Mouse (Mus musculus) CD4-positive helper T cell, adult 2 months (primary cell): ENCODE measurements around the gene Rap1b.

Experiments used
- DNase-seq: peaks from one replicate; pipeline ENCODE4 v3.0.0-alpha.2; 2012; ENCODE audit warnings: low read depth, missing footprints, low spot score

Rap1b gene

DNA sequence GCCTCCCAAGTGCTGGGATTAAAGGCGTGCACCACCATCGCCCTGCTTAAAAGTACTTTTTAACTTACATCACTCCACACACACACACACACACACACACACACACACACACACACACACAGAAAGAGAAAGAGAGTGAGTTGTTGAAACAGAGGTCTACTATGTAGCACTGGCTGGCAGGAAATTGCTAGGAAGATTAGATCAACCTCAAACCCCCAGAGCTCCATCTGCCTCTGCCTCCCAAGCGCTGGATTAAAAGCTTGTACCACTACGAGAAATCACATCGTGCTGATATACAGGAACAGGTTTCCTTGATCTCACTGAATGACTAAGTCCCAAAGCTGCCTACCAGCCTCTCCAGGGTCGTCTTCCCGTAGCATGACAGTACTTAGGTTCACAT is 61.2 kb downstream of the Rap1b start:
- peak; percentile 83 for DNase-seq

DNA sequence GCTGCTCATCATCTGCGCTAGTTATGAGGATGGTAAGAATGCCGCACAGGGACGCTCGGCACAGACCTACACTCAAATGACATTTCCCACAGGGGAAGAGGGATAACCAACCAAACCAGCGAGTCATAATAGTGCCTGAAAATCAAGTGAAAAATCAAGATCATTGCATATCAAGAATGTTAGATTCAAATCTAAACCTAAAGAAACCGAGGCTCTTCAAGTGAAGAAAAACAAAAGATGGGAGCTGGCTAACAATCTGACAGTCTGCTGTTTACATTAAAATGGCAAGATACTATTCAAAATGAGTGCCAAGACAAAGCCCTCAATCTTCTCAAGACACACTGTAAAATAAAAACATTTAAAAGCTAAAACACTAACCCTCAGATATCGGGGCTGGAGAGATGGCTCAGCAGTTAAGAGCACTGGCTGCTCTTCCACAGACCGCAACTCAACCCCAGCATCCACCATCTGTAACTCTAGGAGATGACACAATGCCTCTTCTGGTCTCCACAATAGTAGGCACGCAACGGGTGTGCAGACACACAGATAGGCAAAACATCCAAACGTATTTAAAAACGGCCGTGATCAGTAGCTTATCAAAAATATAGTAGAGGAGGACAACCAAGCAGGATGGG is 61.9 kb downstream of the Rap1b start:
- no peak for DNase-seq

DNA sequence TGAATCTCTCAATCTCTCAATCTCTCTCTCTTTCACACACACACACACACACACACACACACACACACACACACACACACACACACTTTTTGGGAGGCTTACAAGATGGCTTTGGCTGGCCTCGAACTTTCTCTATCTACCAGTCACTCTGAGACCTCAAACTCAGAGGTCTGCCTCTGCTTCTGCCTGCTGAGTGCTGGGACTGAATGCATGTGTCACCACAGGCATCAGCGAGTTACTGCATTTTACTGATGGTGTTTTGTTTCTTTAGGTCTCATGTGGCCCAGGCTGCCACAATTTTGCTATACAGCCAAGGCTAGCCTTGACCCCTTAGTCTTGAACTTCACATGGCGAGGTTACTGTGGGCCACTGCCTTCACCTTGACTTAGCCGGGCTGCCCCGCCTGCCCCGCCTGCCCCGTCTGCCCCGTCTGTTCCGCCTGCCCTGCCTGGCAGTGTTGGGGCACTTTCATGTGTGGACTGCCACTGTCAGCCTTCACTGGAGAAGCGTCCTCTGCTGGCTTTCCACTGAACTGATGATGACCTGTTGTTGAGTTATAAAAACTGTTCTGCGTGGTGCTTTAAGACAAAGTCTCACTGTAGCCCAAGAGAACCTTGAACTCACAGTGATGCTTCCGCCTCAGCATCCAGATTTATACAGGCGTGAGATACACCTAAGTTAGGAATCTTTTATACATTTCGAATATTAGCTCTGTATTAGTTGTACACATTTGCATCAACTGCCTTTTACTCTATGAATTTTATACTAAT is 63.2 kb downstream of the Rap1b start:
- no peak for DNase-seq

DNA sequence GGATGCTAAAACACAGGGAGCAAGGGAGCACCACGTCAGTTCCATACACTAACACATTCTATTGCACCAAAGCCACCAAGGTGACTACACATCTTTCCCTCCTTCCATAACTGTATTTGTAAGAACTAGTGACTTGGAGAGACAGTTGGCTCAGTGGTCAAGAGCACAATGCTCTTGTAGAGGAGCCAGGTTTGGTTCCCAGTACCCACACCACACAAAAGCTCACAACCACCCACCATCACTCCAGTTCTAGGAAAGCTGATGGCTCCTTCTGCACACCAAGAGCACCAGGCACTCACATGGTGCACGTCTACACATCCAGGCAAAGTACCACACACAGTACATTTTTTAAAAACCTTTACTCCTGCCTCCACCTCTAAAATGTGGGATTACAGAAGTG is 63.8 kb downstream of the Rap1b start:
- no peak for DNase-seq

DNA sequence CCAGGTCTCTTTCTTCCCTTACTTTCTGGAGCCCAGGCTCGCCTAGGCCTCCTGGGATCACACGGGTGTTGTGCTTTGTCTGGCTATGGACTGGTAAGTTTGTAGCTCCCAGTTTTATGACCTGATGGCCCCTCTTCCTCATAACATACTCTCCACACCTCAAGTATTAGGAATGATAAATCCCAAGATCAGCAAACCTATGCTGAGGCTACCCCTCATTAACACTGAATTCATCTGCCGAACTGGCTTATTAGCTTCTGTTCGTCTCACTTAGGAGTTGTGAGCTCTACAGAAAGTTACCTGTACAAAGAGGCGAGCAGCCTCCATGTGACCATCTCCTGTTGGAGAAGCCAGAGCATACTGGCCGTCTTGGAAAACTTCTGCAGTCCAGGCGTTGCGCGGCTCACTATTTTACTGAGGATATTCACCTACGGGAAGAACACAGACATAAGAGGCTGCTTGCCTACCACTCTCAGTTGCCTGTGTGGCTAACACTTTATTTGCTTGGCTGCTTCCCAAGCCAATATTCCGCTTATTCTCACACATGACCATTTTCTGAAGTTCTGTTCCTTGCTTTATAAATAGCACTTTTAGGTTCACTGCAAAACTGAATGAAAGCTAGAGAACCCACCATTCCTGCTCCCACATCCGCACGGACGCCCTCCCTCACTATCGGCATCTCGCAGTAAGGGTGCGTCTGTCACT is 64.7 kb downstream of the Rap1b start:
- no peak for DNase-seq

DNA sequence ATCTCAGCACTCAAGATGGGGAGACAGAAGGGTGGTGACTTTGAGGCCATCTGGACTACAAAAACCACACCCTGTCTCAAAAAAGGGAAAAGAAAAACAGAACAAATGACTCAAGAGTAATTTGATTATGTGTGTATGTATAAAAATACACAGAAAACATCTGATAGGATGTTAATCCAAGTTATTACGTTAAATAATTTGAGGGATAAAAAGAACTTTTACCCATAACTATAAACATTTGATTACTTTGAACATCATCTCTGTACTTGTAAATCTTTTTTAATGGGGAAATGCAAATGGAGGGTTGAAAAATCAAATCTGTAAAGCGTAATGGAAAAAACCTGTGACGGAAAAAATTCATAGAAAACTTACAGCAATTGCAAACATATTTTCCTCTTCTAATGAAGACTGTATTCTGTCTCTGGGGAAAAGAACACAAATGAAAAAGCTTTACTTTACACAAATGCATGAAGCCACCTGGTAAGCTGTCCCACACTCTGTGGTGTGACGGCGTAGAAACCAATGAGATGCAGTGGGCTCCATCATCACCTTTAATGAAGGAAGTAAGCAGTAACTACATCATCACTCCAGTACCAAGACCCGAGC is 65.4 kb downstream of the Rap1b start:
- no peak for DNase-seq

DNA sequence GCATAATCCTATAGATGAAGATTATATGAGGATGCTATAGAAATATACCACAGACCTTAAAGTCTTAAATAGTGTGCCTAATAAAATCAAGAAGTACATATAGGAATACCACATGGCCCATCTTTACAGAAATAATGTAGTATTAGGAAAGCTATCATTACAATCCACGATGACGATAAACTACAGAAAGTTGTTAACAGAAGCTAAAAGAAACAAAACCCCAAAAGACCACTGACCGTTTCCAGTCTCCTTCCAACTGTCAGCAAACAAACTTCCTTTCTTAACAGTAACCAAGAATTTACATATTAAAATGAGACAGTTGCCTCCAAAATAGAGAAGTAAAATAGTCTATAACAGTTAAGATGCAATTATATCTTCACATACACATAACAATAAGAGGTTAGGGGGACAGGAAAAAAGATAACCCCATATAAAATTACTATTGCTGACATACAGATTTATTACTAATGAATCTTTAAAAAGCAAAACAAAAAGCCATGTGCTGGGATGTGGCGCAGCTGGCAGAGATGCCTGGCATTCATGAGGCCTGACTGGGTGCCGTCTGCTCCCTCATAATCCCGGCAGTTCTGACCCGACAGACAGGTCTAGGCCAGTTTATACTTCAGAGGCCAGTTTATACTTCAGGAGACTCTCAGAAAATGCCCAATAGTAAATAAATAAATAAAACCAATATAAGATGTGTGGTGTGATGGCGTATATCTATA is 66.1 kb downstream of the Rap1b start:
- DNase-seq = no peak

DNA sequence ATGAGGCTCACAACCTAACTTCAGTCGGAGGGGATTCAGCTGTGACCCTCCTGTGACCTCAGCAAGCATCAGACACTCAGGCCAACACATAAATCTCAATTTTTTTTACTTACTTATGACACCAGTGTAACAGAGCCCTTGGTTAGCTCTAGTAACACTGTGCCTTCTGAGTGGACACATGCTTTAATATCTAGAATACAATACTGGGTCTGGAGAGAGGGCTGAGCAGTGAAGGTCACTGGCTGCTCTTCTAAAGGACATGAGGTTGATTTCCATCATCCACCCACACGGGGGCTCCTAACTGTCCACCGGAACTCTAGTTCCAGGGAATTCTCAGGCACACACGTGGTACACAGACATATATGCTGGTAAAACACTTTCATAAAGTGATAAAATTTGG is 66.9 kb downstream of the Rap1b start:
- no peak for DNase-seq

DNA sequence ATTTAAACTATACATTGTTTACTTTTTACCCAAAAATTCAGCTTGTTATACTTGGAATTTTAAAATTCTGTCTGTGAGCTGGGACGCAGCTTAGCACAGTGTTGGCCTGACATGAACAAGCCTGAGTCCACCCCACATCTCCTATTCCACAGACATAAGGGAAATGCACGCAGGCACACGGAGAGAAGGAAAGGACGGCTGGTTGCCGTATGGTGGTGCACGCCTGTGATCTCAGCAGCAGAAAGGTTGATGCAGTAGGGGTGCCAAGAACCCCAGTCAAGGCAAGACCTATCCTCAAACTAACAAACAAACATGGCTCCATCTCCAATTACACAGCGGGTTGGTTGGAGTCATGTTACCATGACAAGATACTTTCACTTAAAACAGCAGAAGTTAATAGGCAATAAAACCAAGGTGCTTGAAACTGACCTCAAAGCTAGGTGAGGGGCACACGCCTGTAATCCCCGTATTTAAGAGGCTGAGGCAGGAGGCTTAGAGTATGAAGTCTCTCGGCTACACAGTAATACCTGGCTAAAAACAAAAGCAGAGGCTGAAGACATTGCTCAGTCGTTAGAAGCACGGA is 67.4 kb downstream of the Rap1b start:
- no peak for DNase-seq

DNA sequence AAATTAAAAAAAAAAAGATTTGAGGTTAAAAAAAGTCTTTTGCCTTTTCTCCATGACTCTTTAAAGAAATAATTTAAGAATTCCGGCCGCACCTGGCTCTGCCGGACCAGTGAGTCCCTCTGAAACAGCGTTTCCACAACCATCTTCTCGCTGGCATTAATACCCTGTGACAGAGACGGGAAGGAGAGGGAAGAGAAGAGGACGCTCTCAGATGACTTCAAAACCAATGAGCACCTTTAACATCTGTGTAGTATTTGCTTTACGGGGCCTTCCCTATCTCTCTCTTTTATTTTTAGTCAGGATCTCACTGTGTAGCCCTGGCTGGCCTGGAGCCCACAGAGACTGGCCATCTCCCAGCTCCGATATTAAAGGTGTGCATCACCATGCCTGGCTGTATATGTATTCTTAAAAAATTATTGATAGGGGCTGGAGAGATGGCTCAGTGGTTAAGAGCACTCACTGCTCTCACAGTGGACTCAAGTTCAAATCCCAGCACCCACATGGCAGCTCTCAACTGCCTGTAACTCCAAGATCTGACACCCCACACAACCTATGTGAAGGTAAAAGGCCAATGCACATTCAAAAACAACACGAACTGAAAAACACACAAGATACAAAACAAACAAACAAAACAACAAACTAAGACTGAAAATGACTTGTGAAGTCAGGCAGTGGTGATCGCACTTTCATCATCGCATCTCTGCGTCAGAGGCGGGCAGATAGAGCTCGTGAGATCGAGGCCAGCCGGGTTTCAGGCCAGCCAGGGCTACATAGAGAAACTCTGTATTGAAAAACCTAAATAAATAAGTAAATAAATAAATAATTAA is 68.1 kb downstream of the Rap1b start:
- DNase-seq = no peak

DNA sequence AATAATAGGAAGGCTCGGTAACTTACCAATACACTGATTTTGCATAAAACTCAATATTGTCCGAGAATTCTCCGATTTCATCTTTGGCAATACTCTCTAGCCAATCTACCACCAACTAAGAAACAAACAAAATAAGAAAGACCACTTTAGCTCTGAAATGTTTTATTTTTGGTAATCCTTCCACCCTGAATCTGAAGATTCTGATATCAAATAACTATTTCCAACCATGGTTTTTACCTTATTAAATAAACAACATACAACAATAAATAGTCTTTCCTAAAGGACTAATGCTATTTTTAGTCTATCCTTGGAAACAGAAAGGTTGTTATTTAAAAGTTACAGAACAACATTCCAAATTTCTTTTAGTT is 68.7 kb downstream of the Rap1b start:
- no peak for DNase-seq

DNA sequence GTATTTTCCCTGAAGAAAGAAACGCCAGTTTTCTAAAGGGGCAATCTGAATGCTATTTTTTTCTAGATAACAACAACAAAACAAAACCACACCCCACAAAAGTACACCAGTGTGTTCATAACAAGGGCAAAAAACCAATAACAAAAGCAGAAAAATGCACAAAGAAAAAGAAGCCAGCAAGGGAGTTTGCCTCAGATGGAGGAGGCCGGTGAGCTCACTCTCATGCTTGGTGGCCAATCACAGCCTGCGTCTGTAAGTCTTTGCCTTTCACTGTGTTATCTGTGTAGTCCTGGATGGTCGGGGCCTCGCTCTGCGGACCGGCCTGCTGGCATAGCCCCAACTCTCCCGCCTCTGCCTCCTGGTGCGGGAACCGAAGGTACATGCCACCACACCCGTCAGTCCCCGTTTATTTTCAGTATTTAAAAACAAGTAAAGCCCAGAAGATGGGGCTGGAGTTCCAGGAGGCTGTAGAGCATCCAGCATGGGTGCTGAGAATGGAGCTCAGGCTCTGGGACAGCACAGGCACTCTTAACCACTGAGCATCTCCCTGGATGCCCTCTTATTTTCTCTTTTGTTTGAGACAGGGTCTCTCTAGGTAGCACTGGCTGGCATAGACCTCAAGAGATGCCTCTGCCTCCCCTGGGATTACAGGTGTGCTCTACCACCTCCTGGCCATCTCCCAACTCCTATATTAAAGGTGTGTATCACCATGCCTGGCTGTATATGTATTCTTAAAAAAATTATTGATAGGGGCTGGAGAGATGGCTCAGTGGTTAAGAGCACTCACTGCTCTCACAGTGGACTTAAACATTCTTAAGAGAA is 69.3 kb downstream of the Rap1b start:
- DNase-seq = no peak

DNA sequence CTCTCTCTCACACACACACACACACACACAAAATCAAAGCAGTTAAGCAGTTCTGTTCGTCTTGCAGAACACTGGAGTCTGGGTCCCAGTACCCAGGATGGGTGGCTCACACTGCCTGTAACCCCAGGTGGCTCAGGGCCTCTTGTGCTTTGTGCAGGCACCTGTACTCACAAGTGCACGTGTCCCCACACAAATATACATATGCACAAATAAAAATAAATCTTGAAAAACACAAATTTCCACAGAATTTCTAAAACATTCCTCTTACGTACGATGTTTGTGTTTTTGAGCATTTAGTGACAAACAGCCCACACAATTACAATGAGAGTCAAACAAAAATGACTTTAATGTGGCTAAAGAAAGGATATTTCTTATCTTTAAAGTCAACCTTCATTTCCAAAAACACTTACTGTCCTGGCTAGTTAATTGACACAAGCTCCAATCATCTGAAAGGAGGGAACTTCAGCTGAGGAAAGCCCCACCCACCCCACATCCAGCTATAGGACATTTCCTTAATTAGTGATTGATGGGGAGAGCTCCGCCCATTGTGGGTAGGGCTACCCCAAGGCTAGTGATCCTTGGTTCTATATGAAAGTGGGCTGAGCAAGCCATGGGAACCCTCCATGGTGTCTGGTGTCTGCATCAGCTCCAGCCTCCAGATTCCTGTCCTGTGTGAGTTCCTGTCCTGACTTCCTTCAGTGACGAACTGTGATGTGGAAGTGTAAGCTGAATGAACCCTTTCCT is 70.3 kb downstream of the Rap1b start:
- no peak for DNase-seq

DNA sequence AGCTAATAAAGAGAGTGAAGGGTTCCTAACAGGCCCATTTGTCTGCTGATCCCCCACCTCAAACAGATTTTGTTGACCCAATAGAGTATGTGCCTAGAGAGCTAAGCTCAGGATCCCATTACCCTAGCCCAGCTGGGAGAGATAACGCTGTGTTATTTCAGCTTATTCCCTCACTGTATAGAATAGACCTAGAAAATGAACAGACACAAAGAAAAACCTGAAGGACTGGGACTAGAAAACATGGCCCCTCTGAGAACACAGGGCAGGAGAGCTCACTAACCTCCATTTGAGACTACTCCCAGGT is 71.1 kb downstream of the Rap1b start:
- no peak for DNase-seq

DNA sequence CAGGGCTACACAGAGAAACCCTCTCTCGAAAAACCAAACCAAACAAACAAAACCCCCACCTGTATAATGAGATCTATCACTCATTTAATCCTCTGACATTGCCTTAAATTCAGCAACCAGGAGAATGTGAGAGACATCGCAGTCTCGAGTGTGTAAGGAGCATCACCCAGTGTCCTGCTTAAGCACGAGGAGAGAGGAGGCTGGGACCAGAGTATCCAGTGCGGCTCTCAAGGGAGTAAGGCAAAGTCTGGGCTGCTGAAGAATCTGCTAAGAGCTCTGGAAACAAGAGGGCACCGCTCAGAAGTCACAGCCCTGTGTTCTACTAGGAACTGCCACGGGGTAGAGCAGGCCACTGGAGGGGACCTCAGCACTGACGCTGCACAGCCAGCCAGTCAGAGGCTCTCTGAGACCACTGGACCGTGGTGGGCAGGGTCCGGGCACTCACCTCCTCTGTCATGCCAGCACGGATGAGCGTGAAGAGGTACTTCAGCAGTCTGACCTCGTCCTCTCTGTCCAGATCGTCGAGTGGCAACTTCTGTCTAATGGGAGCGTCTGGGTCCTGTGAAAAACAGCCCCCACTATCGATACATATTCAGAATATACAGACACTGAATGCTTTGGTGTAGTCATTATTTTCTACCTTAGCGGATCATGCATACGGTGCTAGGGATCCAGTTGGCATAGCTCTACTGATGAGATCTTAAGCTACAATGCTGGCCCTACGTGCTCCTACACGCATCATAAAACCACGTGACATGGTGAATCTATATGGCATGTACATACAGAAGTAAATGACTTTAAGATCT is 71.6 kb downstream of the Rap1b start:
- DNase-seq = no peak

DNA sequence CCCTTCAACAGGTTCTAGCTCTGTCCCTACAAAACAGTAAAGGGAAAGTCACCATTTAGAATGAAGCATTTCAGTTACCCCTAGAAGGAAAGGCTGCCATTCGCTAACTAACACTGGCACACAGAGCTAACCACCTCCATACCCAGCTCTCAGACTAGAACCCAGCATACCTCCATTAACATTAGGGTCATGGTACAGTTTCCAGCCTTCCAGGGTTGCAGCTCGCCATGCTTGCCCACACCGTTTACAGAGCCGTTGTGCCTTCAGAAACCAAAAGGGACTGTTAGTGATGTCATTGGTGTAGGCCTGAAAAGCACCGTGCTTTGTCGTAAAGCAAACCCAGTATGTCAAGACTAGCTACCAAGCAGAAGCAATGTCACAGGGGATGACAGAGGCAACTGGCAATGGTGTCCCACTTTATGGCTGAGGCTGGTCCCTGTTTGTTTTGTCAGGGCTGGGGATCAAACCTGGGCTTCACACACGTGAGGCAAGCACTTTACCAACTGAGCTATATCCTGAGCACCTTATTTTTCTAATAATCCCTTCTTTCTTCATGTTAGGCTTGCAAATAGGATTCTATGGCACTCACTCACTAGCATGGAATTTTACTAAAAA is 72.6 kb downstream of the Rap1b start:
- no peak for DNase-seq

DNA sequence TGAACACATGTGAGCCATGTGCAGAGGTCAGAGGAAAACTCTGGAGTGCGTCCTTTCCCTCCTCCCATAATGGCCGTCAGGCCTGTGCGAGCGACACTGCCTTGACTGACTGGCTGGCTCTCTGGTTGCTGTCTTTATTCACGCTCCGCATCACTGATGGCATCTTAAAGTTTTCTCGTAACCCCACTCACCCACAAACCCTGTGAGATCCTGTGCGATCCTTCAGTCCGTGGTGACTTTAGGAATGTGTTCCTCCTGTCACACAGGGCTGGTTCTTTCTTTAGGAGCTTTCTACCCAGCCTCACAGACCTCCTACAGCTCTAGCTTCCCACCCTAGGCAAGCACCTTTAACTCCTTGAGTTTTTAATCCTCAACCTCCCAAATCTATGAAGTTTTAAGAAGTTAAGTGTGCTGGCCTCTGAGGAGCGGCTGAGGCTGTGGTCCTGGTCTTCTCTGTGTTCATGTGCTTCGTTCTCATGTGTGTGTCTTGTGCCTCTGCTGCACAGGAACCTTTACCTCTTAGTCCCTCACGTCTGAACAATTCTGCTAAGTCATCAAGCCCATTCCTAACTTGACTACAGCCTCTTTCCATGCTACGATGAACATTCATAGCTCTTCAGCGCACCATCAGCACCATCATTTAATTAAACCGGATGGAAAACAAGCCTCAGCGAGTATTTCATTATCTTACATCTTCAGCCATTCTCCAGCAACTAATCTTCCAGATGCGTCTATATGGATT is 73.3 kb downstream of the Rap1b start:
- DNase-seq = no peak
